Mouse (Mus musculus): ENCODE data around the gene Slc1a2. TPM values are rescaled to one million over a fixed set of nuclear protein-coding genes. Genes with fewer than 3 reads are reported as not detected.

Gene Slc1a2
- polyA plus RNA-seq, 1 experiment from 2014 or later, result 19.8 TPM

DNA sequence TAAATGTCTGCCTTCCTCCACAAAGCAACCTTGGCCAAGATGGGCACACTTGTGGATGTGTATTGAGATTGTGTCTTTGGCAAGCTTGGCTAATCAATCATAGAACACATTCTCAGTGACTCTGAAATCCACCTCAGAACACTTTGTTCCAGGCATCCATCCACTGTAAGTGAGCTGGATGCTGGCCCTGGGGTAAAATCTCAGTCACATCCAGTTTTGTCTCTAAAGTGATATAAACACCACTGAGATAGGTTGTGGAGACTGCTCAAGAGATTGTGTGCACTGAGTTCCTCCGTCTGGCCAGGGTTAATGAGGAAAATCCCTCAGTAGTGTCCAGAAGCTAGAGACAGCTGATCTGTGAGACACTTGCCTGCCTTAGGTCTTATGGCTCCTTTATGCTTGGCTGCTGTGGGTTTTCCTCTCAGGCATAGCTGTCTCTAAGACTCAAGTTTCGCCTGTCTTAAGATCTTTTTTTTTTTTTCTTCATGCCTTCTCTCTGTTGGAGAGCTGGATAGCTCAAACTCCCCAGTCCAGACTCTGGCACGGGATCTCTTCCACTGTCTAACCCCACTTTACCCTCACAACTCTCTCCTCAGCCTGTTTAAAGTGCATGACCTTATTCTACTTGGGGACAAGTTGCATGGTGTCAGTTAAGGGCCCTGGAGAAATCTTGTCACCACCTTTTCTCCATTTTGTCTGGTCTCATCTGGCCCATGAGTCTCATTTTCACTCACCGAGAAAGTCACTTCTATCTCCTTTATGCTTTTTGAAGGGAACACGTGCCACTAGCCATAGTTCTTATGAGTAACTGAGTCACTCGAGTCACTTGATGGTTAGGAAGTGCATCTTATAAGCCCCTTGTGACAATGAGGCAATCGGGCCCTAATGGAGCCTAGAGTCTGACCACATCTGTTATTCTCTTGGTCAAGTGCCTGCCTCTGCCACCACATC is 54.5 kb downstream of the Slc1a2 start:
- H3K36me3 ChIP-seq (ENCODE audit: control insufficient read depth, insufficient read depth, low read length), result no peaks in the 10 kb centered on the region
- WGBS, result 84% methylated on average over 7 of the region's 7 CpGs
- no peak overlapping the region for H3K4me3 ChIP-seq (ENCODE audit: low read depth, low read length)
- no peaks in the 10 kb centered on the region for H3K27me3 ChIP-seq (ENCODE audit: control insufficient read depth, insufficient read depth, low read length)
- DNase-seq (ENCODE audit: low spot score) (no peak), ATAC-seq (ENCODE audit: low FRiP score) (no peak)
- H3K4me2 ChIP-seq (replicated peaks; ENCODE audit: low read depth, low read length), result no peak overlapping the region
- H3K4me1 ChIP-seq (replicated peaks; ENCODE audit: control insufficient read depth, insufficient read depth, low read length), result no peaks in the 10 kb centered on the region
- H3K27ac ChIP-seq (ENCODE audit: low read depth, low read length), result no peak overlapping the region
- no peaks in the 10 kb centered on the region for H3K9me3 ChIP-seq (ENCODE audit: control insufficient read depth, low read length)
- H3K9ac ChIP-seq (ENCODE audit: low read depth, low read length), result no peak overlapping the region

- 75% methylated on average over 2 of the region's 2 CpGs for WGBS
- Histone ChIP-seq H3K4me1 (replicated peaks; ENCODE audit: control insufficient read depth, insufficient read depth, low read length) (no peaks in the 10 kb centered on the region), H3K27me3 (ENCODE audit: control insufficient read depth, insufficient read depth, low read length) (no peaks in the 10 kb centered on the region), H3K4me2 (replicated peaks; ENCODE audit: low read depth, low read length) (no peak overlapping the region), H3K9ac (ENCODE audit: low read depth, low read length) (no peak overlapping the region), H3K36me3 (ENCODE audit: control insufficient read depth, insufficient read depth, low read length) (no peaks in the 10 kb centered on the region), H3K9me3 (ENCODE audit: control insufficient read depth, low read length) (no peaks in the 10 kb centered on the region), H3K27ac (ENCODE audit: low read depth, low read length) (no peak overlapping the region), H3K4me3 (ENCODE audit: low read depth, low read length) (no peak overlapping the region)
- DNase-seq (ENCODE audit: low spot score) (no peak), ATAC-seq (ENCODE audit: low FRiP score) (no peak)
Measured at GRCm38 (mm10) chr2:102714320-102714719, 55.9 kb downstream of the Slc1a2 start.

DNA sequence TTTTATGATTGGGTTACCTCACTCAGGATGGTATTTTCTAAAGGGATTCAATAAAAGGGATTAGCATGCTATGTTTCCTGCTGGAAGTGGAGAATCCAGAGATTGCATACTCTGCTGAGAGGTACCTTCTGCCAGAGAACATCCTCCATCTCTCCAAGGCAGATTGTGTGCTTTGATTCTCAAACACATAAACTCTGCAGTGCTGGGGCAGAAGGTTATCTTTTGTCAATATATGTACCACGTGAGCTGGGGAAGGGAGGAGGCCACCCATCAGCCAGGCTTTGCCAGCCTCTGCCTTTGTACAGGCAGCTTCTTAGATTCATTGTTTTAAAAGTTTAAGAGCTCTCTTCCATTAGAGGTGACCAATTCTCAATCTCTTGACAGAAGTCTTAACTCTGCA is 57.3 kb downstream of the Slc1a2 start:
- H3K4me3 ChIP-seq (ENCODE audit: low read depth, low read length), result no peak overlapping the region
- H3K36me3 ChIP-seq (ENCODE audit: control insufficient read depth, insufficient read depth, low read length), result no peaks in the 10 kb centered on the region
- no peak overlapping the region for H3K9ac ChIP-seq (ENCODE audit: low read depth, low read length)
- no peaks in the 10 kb centered on the region for H3K4me1 ChIP-seq (replicated peaks; ENCODE audit: control insufficient read depth, insufficient read depth, low read length)
- no peak overlapping the region for H3K4me2 ChIP-seq (replicated peaks; ENCODE audit: low read depth, low read length)
- no peak for ATAC-seq (ENCODE audit: low FRiP score)
- H3K27ac ChIP-seq (ENCODE audit: low read depth, low read length), result no peak overlapping the region
- H3K27me3 ChIP-seq (ENCODE audit: control insufficient read depth, insufficient read depth, low read length), result no peaks in the 10 kb centered on the region
- no peak for DNase-seq (ENCODE audit: low spot score)
- 50% methylated on average over 1 of the region's 1 CpGs for WGBS
- no peaks in the 10 kb centered on the region for H3K9me3 ChIP-seq (ENCODE audit: control insufficient read depth, low read length)

DNA sequence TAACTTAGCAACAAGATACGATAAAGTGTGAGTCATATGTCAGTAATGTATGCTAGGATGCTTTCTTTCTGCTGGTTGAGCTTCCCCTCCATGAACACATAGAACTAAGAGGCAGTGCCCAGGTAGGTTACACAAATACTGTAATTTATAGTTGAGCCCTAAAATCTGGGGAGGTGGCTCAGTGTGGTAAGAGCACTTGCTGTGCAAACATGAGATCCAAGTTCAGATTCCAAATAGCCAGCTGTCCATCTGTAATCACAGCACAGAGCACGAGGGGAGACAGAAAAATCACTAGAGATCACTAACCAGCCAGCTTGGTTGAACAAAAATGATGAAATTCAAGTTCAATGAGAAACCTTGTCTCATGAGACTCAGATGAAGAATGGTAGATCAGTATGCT is 63.4 kb downstream of the Slc1a2 start:
- no peak overlapping the region for H3K27ac ChIP-seq (ENCODE audit: low read depth, low read length)
- DNase-seq (ENCODE audit: low spot score) (no peak), ATAC-seq (ENCODE audit: low FRiP score) (no peak)
- H3K9me3 ChIP-seq (ENCODE audit: control insufficient read depth, low read length), result no peaks in the 10 kb centered on the region
- H3K36me3 ChIP-seq (ENCODE audit: control insufficient read depth, insufficient read depth, low read length), result no peaks in the 10 kb centered on the region
- H3K4me2 ChIP-seq (replicated peaks; ENCODE audit: low read depth, low read length), result no peak overlapping the region
- H3K27me3 ChIP-seq (ENCODE audit: control insufficient read depth, insufficient read depth, low read length), result no peaks in the 10 kb centered on the region
- H3K4me3 ChIP-seq (ENCODE audit: low read depth, low read length), result no peak overlapping the region
- 78% methylated on average over 2 of the region's 2 CpGs for WGBS
- H3K9ac ChIP-seq (ENCODE audit: low read depth, low read length), result no peak overlapping the region
- no peaks in the 10 kb centered on the region for H3K4me1 ChIP-seq (replicated peaks; ENCODE audit: control insufficient read depth, insufficient read depth, low read length)

DNA sequence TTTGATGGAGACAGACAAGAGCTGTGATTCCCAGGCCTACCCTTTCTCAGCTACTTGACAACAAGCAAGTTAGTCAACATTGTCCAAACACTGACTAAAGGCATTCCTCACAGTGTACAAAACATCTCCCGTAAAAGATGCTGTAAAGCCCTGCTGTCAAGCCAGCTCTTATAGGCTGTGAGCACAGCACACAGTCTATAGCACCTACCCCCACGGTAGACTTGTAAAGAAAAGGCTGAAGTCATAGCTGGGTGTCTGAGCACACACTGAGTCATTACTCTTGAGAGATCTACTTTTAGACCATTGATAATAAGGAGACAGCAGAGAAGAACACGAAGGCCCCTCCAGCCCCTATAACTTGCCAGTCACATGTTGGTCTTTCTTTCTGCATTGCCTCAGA is 66.6 kb downstream of the Slc1a2 start:
- Histone ChIP-seq H3K9ac (ENCODE audit: low read depth, low read length) (no peak overlapping the region), H3K4me3 (ENCODE audit: low read depth, low read length) (no peak overlapping the region), H3K27ac (ENCODE audit: low read depth, low read length) (no peak overlapping the region), H3K27me3 (ENCODE audit: control insufficient read depth, insufficient read depth, low read length) (no peaks in the 10 kb centered on the region), H3K36me3 (ENCODE audit: control insufficient read depth, insufficient read depth, low read length) (no peaks in the 10 kb centered on the region), H3K4me2 (replicated peaks; ENCODE audit: low read depth, low read length) (no peak overlapping the region), H3K9me3 (ENCODE audit: control insufficient read depth, low read length) (no peaks in the 10 kb centered on the region), H3K4me1 (replicated peaks; ENCODE audit: control insufficient read depth, insufficient read depth, low read length) (no peaks in the 10 kb centered on the region)
- 78% methylated on average over 3 of the region's 3 CpGs for WGBS
- ATAC-seq (ENCODE audit: low FRiP score) (no peak), DNase-seq (ENCODE audit: low spot score) (no peak)

DNA sequence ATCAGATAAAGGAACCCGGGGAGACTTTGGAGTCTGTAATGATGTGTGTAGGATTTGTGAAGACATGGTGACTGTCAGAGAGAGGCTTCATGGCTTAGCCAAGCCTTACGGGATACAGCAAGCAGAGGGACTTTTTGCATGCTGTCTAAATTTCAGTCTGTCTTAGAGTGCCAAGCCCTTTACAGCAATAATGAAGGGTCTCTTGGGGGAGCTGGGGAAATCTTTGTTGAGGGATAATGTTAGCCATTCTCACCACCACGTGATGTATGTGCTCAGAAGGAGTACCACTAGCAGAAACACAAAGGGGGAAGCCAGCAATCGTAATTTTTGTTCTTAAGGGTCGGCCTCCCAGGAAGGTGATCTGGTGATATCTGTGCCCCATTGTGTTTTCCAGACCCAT is 71.9 kb downstream of the Slc1a2 start:
- Histone ChIP-seq H3K27ac (ENCODE audit: low read depth, low read length) (no peak overlapping the region), H3K4me2 (replicated peaks; ENCODE audit: low read depth, low read length) (no peak overlapping the region), H3K27me3 (ENCODE audit: control insufficient read depth, insufficient read depth, low read length) (no peaks in the 10 kb centered on the region), H3K9me3 (ENCODE audit: control insufficient read depth, low read length) (no peaks in the 10 kb centered on the region), H3K36me3 (ENCODE audit: control insufficient read depth, insufficient read depth, low read length) (no peaks in the 10 kb centered on the region), H3K9ac (ENCODE audit: low read depth, low read length) (no peak overlapping the region), H3K4me3 (ENCODE audit: low read depth, low read length) (no peak overlapping the region), H3K4me1 (replicated peaks; ENCODE audit: control insufficient read depth, insufficient read depth, low read length) (no peaks in the 10 kb centered on the region)
- WGBS, result 75% methylated on average over 5 of the region's 5 CpGs
- ATAC-seq (ENCODE audit: low FRiP score) (no peak), DNase-seq (ENCODE audit: low spot score) (no peak)

GRCm38 (mm10) chr2:102730788-102731187 is 72.3 kb downstream of the Slc1a2 start:
- Histone ChIP-seq H3K36me3 (ENCODE audit: control insufficient read depth, insufficient read depth, low read length) (no peaks in the 10 kb centered on the region), H3K9ac (ENCODE audit: low read depth, low read length) (no peak overlapping the region), H3K4me3 (ENCODE audit: low read depth, low read length) (no peak overlapping the region), H3K27me3 (ENCODE audit: control insufficient read depth, insufficient read depth, low read length) (no peaks in the 10 kb centered on the region), H3K9me3 (ENCODE audit: control insufficient read depth, low read length) (no peaks in the 10 kb centered on the region), H3K4me1 (replicated peaks; ENCODE audit: control insufficient read depth, insufficient read depth, low read length) (no peaks in the 10 kb centered on the region), H3K4me2 (replicated peaks; ENCODE audit: low read depth, low read length) (no peak overlapping the region), H3K27ac (ENCODE audit: low read depth, low read length) (no peak overlapping the region)
- DNase-seq (ENCODE audit: low spot score) (no peak), ATAC-seq (ENCODE audit: low FRiP score) (no peak)
- WGBS, result 76% methylated on average over 8 of the region's 8 CpGs

- Histone ChIP-seq H3K9me3 (ENCODE audit: control insufficient read depth, low read length) (no peaks in the 10 kb centered on the region), H3K4me1 (replicated peaks; ENCODE audit: control insufficient read depth, insufficient read depth, low read length) (no peaks in the 10 kb centered on the region), H3K9ac (ENCODE audit: low read depth, low read length) (no peak overlapping the region), H3K27me3 (ENCODE audit: control insufficient read depth, insufficient read depth, low read length) (no peaks in the 10 kb centered on the region), H3K4me3 (ENCODE audit: low read depth, low read length) (no peak overlapping the region), H3K4me2 (replicated peaks; ENCODE audit: low read depth, low read length) (no peak overlapping the region), H3K27ac (ENCODE audit: low read depth, low read length) (no peak overlapping the region), H3K36me3 (ENCODE audit: control insufficient read depth, insufficient read depth, low read length) (no peaks in the 10 kb centered on the region)
- ATAC-seq (ENCODE audit: low FRiP score) (no peak), DNase-seq (ENCODE audit: low spot score) (no peak)
- WGBS, result 83% methylated on average over 4 of the region's 4 CpGs
Measured at GRCm38 (mm10) chr2:102733128-102733527, 74.7 kb downstream of the Slc1a2 start.

DNA sequence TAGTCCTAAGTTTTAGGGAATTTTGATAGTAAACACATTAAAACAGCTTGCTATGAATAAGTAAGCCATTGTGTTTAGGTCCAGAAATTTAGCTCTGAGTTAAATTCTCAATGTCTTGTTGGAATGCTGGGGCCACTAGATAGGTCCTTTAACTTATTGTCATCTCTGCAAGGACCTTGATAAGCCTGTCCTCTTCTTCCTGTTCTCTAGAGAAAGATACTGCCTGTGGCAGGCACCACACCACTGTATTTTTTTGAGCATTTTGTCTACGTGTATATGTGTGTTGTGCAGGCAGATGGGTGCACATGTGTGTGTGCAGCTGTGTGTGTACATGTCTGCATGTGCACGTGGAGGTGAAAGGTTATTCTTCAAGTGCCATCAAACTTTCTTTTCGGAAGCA is 75.6 kb downstream of the Slc1a2 start:
- Histone ChIP-seq H3K27ac (ENCODE audit: low read depth, low read length) (no peak overlapping the region), H3K4me2 (replicated peaks; ENCODE audit: low read depth, low read length) (no peak overlapping the region), H3K4me3 (ENCODE audit: low read depth, low read length) (no peak overlapping the region), H3K36me3 (ENCODE audit: control insufficient read depth, insufficient read depth, low read length) (no peaks in the 10 kb centered on the region), H3K9me3 (ENCODE audit: control insufficient read depth, low read length) (no peaks in the 10 kb centered on the region), H3K9ac (ENCODE audit: low read depth, low read length) (no peak overlapping the region), H3K4me1 (replicated peaks; ENCODE audit: control insufficient read depth, insufficient read depth, low read length) (no peaks in the 10 kb centered on the region), H3K27me3 (ENCODE audit: control insufficient read depth, insufficient read depth, low read length) (no peaks in the 10 kb centered on the region)
- DNase-seq (ENCODE audit: low spot score) (no peak), ATAC-seq (ENCODE audit: low FRiP score) (no peak)
- 78% methylated on average over 3 of the region's 3 CpGs for WGBS

Data from hindbrain, embryonic 11.5 days (tissue).